Mouse (Mus musculus): ENCODE results near the gene Nek11. TPM values are rescaled to one million over a fixed set of nuclear protein-coding genes. Genes with fewer than 3 reads are reported as not detected.
"Not testable (repeated sequence)": the region's sequence is repeated elsewhere in the genome, so short reads cannot be mapped to it uniquely, and the experiment has no call there.

Gene Nek11
- polyA plus RNA-seq, 1 experiment from 2014 or later = 1.7 TPM

GRCm38 (mm10) chr9:105144992-105145391 lies 250.3 kb downstream of the Nek11 start, which contains the start of gene 1700080E11Rik:
TSS of gene 1700080E11Rik (minus strand) at chr9:105145092.
- no peak for DNase-seq (ENCODE audit: low spot score)
- WGBS = 86% methylated on average over 6 of the region's 6 CpGs
- H3K36me3 ChIP-seq (ENCODE audit: control insufficient read depth, insufficient read depth, low read length) = no peaks in the 10 kb centered on the region
- no peak within 1 kb of the TSS for H3K9ac ChIP-seq (ENCODE audit: low read length)
- ATAC-seq = no peak
- no peak within 1 kb of the TSS for H3K4me3 ChIP-seq (ENCODE audit: low read depth, low read length)
- no peaks in the 10 kb centered on the region for H3K9me3 ChIP-seq (replicated peaks; ENCODE audit: control insufficient read depth, low read length)
- no peak within 1 kb of the TSS for H3K27ac ChIP-seq (ENCODE audit: low read depth, low read length)
- H3K4me1 ChIP-seq (ENCODE audit: control insufficient read depth, insufficient read depth, low read length) = no peaks in the 10 kb centered on the region
- H3K4me2 ChIP-seq (ENCODE audit: low read length) = no peak within 1 kb of the TSS
- no peaks in the 10 kb centered on the region for H3K27me3 ChIP-seq (replicated peaks; ENCODE audit: control insufficient read depth, insufficient read depth, low read length)

GRCm38 (mm10) chr9:105139204-105139603 lies 256.1 kb downstream of the Nek11 start:
- H3K27me3 ChIP-seq (replicated peaks; ENCODE audit: control insufficient read depth, insufficient read depth, low read length) = no peaks in the 10 kb centered on the region
- no peak overlapping the region for H3K27ac ChIP-seq (ENCODE audit: low read depth, low read length)
- H3K9me3 ChIP-seq (replicated peaks; ENCODE audit: control insufficient read depth, low read length) = no peaks in the 10 kb centered on the region
- no peak overlapping the region for H3K9ac ChIP-seq (ENCODE audit: low read length)
- 89% methylated on average over 6 of the region's 6 CpGs for WGBS
- H3K36me3 ChIP-seq (ENCODE audit: control insufficient read depth, insufficient read depth, low read length) = no peaks in the 10 kb centered on the region
- DNase-seq (ENCODE audit: low spot score) = no peak
- ATAC-seq = no peak
- H3K4me1 ChIP-seq (ENCODE audit: control insufficient read depth, insufficient read depth, low read length) = no peaks in the 10 kb centered on the region
- no peak overlapping the region for H3K4me3 ChIP-seq (ENCODE audit: low read depth, low read length)
- no peak overlapping the region for H3K4me2 ChIP-seq (ENCODE audit: low read length)

GRCm38 (mm10) chr9:105136404-105136803 lies 258.9 kb downstream of the Nek11 start:
- no peak overlapping the region for H3K4me3 ChIP-seq (ENCODE audit: low read depth, low read length)
- no peaks in the 10 kb centered on the region for H3K36me3 ChIP-seq (ENCODE audit: control insufficient read depth, insufficient read depth, low read length)
- H3K4me1 ChIP-seq (ENCODE audit: control insufficient read depth, insufficient read depth, low read length) = 0 out of 2 replicates have a peak, but pooled peaks cover 5% of the 10 kb centered on the region
- H3K27me3 ChIP-seq (replicated peaks; ENCODE audit: control insufficient read depth, insufficient read depth, low read length) = no peaks in the 10 kb centered on the region
- DNase-seq (ENCODE audit: low spot score) (no peak), ATAC-seq (no peak)
- H3K9me3 ChIP-seq (replicated peaks; ENCODE audit: control insufficient read depth, low read length) = no peaks in the 10 kb centered on the region
- 5% methylated on average over 1 of the region's 1 CpGs for WGBS
- H3K9ac ChIP-seq (ENCODE audit: low read length) = no peak overlapping the region
- H3K27ac ChIP-seq (ENCODE audit: low read depth, low read length) = no peak overlapping the region
- H3K4me2 ChIP-seq (ENCODE audit: low read length) = no peak overlapping the region

GRCm38 (mm10) chr9:105134536-105134935 lies 260.8 kb downstream of the Nek11 start:
- WGBS = 93% methylated on average over 5 of the region's 5 CpGs
- ATAC-seq (no peak), DNase-seq (ENCODE audit: low spot score) (no peak)
- Histone ChIP-seq H3K36me3 (ENCODE audit: control insufficient read depth, insufficient read depth, low read length) (no peaks in the 10 kb centered on the region), H3K4me2 (ENCODE audit: low read length) (no peak overlapping the region), H3K27me3 (replicated peaks; ENCODE audit: control insufficient read depth, insufficient read depth, low read length) (no peaks in the 10 kb centered on the region), H3K27ac (ENCODE audit: low read depth, low read length) (no peak overlapping the region), H3K4me1 (ENCODE audit: control insufficient read depth, insufficient read depth, low read length) (peaks cover 14% of the 10 kb centered on the region; the same call in 1 of the 2 replicates), H3K9me3 (replicated peaks; ENCODE audit: control insufficient read depth, low read length) (no peaks in the 10 kb centered on the region), H3K4me3 (ENCODE audit: low read depth, low read length) (no peak overlapping the region), H3K9ac (ENCODE audit: low read length) (no peak overlapping the region)

GRCm38 (mm10) chr9:105132002-105132367 lies 263.3 kb downstream of the Nek11 start:
- Histone ChIP-seq H3K27ac (ENCODE audit: low read depth, low read length) (peak overlapping the region; percentile 87; the same call in 1 of the 2 replicates), H3K9me3 (replicated peaks; ENCODE audit: control insufficient read depth, low read length) (no peaks in the 10 kb centered on the region), H3K4me1 (ENCODE audit: control insufficient read depth, insufficient read depth, low read length) (peaks cover 14% of the 10 kb centered on the region; the same call in 1 of the 2 replicates), H3K36me3 (ENCODE audit: control insufficient read depth, insufficient read depth, low read length) (no peaks in the 10 kb centered on the region), H3K27me3 (replicated peaks; ENCODE audit: control insufficient read depth, insufficient read depth, low read length) (no peaks in the 10 kb centered on the region), H3K4me2 (ENCODE audit: low read length) (peak overlapping the region; percentile 82), H3K9ac (ENCODE audit: low read length) (peak overlapping the region; percentile 88; the same call in 1 of the 2 replicates), H3K4me3 (ENCODE audit: low read depth, low read length) (peak overlapping the region; percentile 75)
- ATAC-seq (peak; percentile 52), DNase-seq (ENCODE audit: low spot score) (no peak)
- WGBS = 24% methylated on average over 5 of the region's 5 CpGs

- Histone ChIP-seq H3K27ac (ENCODE audit: low read depth, low read length) (peak within 1 kb of the TSS; percentile 87), H3K4me2 (ENCODE audit: low read length) (peak within 1 kb of the TSS; percentile 82), H3K9ac (ENCODE audit: low read length) (peak within 1 kb of the TSS; percentile 88), H3K9me3 (replicated peaks; ENCODE audit: control insufficient read depth, low read length) (no peaks in the 10 kb centered on the region), H3K27me3 (replicated peaks; ENCODE audit: control insufficient read depth, insufficient read depth, low read length) (no peaks in the 10 kb centered on the region), H3K4me3 (ENCODE audit: low read depth, low read length) (peak within 1 kb of the TSS; percentile 75), H3K36me3 (ENCODE audit: control insufficient read depth, insufficient read depth, low read length) (no peaks in the 10 kb centered on the region), H3K4me1 (ENCODE audit: control insufficient read depth, insufficient read depth, low read length) (peaks cover 14% of the 10 kb centered on the region; the same call in 1 of the 2 replicates)
- WGBS = under 1% methylated on average over 60 of the region's 60 CpGs
- peak; percentile 96 for DNase-seq (ENCODE audit: low spot score)
- peak; percentile 99 for ATAC-seq
Observed at GRCm38 (mm10) chr9:105131253-105132001, 263.9 kb downstream of the Nek11 start, which contains the start of gene Nudt16. TSS of gene Nudt16 (minus strand) at chr9:105131824.

- H3K36me3 ChIP-seq (ENCODE audit: control insufficient read depth, insufficient read depth, low read length) = no peaks in the 10 kb centered on the region
- no peak overlapping the region for H3K4me2 ChIP-seq (ENCODE audit: low read length)
- H3K4me3 ChIP-seq (ENCODE audit: low read depth, low read length) = no peak overlapping the region
- H3K9me3 ChIP-seq (replicated peaks; ENCODE audit: control insufficient read depth, low read length) = no peaks in the 10 kb centered on the region
- 95% methylated on average over 8 of the region's 8 CpGs for whole genome bisulfite sequencing
- no peak for DNase-seq (ENCODE audit: low spot score)
- no peak overlapping the region for H3K9ac ChIP-seq (ENCODE audit: low read length)
- no peaks in the 10 kb centered on the region for H3K27me3 ChIP-seq (replicated peaks; ENCODE audit: control insufficient read depth, insufficient read depth, low read length)
- no peak for ATAC-seq
- H3K27ac ChIP-seq (ENCODE audit: low read depth, low read length) = no peak overlapping the region
- peaks cover 14% of the 10 kb centered on the region; the same call in 1 of the 2 replicates for H3K4me1 ChIP-seq (ENCODE audit: control insufficient read depth, insufficient read depth, low read length)
Observed at GRCm38 (mm10) chr9:105130331-105130730, 265.0 kb downstream of the Nek11 start.

GRCm38 (mm10) chr9:105125206-105125605 lies 270.1 kb downstream of the Nek11 start:
- DNase-seq (ENCODE audit: low spot score); H3K36me3 ChIP-seq (ENCODE audit: control insufficient read depth, insufficient read depth, low read length); ATAC-seq; H3K9ac ChIP-seq (ENCODE audit: low read length); H3K4me1 ChIP-seq (ENCODE audit: control insufficient read depth, insufficient read depth, low read length); H3K9me3 ChIP-seq (replicated peaks; ENCODE audit: control insufficient read depth, low read length); H3K4me2 ChIP-seq (ENCODE audit: low read length); H3K4me3 ChIP-seq (ENCODE audit: low read depth, low read length); H3K27me3 ChIP-seq (replicated peaks; ENCODE audit: control insufficient read depth, insufficient read depth, low read length); H3K27ac ChIP-seq (ENCODE audit: low read depth, low read length): not testable (repeated sequence)
- WGBS = 98% methylated on average over 3 of the region's 3 CpGs
